Mouse (Mus musculus) retina, adult 2 months (tissue): ENCODE data around the gene Hmox2.

Experiments
- DNase-seq: peaks from one replicate; pipeline ENCODE4 v3.0.0-alpha.2; 2012; ENCODE audit warnings: low read depth, low spot score

Gene Hmox2

GRCm38 (mm10) chr16:4781524-4782196 lies 55.5 kb downstream of the Hmox2 start:
- DNase-seq: no peak

- no peak for DNase-seq
Measured at GRCm38 (mm10) chr16:4782515-4782914, 56.4 kb downstream of the Hmox2 start.

DNA sequence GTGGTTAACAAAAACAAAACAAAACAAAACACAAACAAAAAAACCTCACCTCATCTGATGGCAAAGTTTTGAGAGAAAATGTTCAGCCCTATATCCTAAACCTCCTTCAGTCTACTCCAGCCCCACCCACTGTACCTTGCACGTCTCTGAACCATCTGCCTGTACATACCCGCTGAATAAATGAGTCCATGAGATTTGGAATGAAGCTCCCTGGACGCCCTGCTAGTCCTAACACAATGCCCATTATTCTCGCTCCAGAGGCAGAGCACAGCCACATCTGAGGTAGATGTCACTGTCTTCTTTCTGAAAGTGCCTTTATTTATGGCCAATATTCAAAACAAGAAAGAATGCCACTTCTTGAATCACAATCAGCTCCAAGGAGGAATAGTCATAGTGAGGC lies 59.5 kb downstream of the Hmox2 start:
- no peak for DNase-seq

- DNase-seq: no peak
Measured at GRCm38 (mm10) chr16:4788176-4788575, 62.0 kb downstream of the Hmox2 start.

GRCm38 (mm10) chr16:4789311-4789768 lies 63.2 kb downstream of the Hmox2 start:
- DNase-seq: no peak

DNA sequence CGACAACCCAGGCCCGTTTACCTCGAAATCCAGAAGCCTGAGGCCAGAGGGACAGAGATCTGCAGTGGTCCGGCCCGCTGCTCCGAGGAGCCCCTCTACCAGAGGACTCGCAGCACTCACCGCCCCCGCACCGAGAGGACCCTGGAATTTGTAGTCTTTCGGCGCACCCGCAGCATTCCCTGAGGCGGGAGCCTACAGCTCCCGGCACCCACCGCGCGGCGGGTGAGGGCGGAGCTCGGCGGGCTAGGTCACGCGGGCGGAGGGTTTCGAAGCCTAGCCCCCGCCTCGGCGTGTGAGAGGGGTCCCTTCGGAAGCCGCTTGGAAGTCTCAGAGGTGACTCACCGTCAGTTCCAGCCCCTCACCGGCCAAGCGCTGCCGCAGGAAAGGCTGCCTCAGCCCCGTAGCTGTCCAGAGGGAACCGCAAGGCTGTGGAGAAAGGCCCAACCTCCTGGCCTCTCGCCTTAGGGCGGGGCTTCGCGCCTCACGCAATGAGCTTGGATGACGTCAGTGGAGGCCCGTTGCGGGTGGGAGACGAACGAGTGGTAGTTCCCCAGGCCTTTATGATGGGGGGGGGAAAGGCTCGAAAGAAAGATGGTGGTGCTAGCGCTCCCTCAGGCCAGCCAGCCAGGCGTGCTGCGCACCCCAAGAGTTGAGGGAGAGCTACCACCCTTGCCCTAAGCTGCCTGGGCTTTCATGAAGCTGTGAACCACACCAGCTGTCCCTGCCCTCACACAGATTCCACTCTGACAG lies 63.8 kb downstream of the Hmox2 start, which contains the start of gene Cdip1:
TSS of gene Cdip1 (minus strand) at position 483 of the 750 bp plus-strand sequence.
- peak; percentile 79 for DNase-seq

DNA sequence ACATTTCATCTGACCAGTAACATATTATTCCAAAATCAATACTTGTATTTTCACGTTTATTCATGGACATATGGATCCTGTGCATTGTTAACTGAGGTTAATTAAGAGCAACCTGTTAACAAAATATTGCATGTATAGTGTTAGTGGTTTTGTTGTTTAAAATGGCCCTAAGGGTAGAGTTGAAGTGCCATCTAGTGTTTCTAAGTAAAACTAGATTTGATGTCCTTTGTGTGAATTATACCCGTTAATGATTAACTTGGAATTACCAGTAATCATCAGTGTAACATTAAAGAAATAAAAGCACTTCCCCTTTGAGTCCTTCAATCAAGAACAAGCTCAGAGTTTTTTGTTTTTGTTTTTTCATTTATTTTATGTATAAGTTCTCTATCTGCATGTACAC lies 65.2 kb downstream of the Hmox2 start:
- DNase-seq: no peak

GRCm38 (mm10) chr16:4796631-4797030 lies 70.5 kb downstream of the Hmox2 start:
- no peak for DNase-seq
